In the genomic region with DNA sequence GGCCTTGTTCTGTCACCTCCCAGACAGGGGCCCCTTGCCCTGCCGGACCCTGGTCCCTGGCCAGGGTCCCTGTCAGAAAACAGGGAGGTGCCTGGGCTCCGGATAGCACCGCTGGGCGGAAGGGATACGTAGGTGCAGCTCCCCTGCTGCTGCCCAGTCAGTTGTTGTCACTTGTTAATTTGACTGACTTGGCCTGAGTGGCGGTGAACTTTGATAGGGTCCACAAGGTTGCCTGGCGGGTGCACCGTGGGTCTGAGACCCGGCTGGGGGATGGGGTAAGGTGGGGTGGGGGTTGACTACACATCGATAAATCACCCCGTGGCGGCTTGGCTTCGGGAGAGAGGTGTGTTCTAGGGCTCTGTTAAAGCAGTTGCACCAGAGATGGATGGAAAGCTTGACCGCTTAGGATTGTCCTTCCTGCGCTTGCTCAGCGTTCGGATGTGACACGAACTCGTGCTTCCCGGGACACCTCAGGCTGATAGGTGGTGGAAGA, we compare ENCODE assay signal across 8 mouse cellular contexts. TPM values are rescaled to one million over a fixed set of nuclear protein-coding genes. Genes with fewer than 3 reads are reported as not detected.
DNase-seq lines count a peak whose midpoint lies in the region; ATAC-seq and TF ChIP-seq lines count a peak whose summit lies in the region.

No protein-coding gene starts in this region.

- H3K9ac ChIP-seq in hindbrain, embryonic 11.5 days (ENCODE audit: low read depth, low read length), result peak overlapping the region; percentile 78
- peak overlapping the region; percentile 67 for H3K9ac ChIP-seq in limb, embryonic 15.5 days

- TF ChIP-seq CTCF in embryonic fibroblast, embryonic 13.5 days (IDR thresholded peaks at IDR 0.05; ENCODE audit: borderline replicate concordance, insufficient read depth, low read length), result no peak

- no peaks in the 10 kb centered on the region for H3K36me3 ChIP-seq in hindbrain, embryonic 11.5 days (ENCODE audit: control insufficient read depth, insufficient read depth, low read length)
- H3K36me3 ChIP-seq in limb, embryonic 15.5 days, result no peaks in the 10 kb centered on the region

- no peak overlapping the region for H3K27ac ChIP-seq in embryonic fibroblast, embryonic 13.5 days (ENCODE audit: insufficient read depth, low read length)
- peak overlapping the region; percentile 59; the same call in 1 of the 2 replicates for H3K27ac ChIP-seq in hindbrain, embryonic 11.5 days (ENCODE audit: low read depth, low read length)
- peak overlapping the region; percentile 69 for H3K27ac ChIP-seq in limb, embryonic 15.5 days

- H3K9me3 ChIP-seq in hindbrain, embryonic 11.5 days (ENCODE audit: control insufficient read depth, low read length), result no peaks in the 10 kb centered on the region
- no peaks in the 10 kb centered on the region for H3K9me3 ChIP-seq in limb, embryonic 15.5 days

- peak; percentile 27 for DNase-seq in kidney, adult 11 months
- DNase-seq in kidney, postnatal 4 days, result no peak
- peak; percentile 45 for DNase-seq in adrenal gland, adult 2 months
- DNase-seq in hindbrain, embryonic 11.5 days (ENCODE audit: low spot score), result peak; percentile 52
- DNase-seq in naive thymus-derived CD4-positive, alpha-beta T cell, adult 2 months (ENCODE audit: low read depth), result peak; percentile 31
- no peak for DNase-seq in spleen, postnatal 36 days (ENCODE audit: low spot score in 2 of 2)

- peaks cover 8% of the 10 kb centered on the region for H3K4me1 ChIP-seq in embryonic fibroblast, embryonic 13.5 days (ENCODE audit: control insufficient read depth, insufficient read depth, low read length)
- H3K4me1 ChIP-seq in hindbrain, embryonic 11.5 days (replicated peaks; ENCODE audit: control insufficient read depth, insufficient read depth, low read length), result no peaks in the 10 kb centered on the region; the same call in 1 of the 2 replicates
- peaks cover 19% of the 10 kb centered on the region for H3K4me1 ChIP-seq in limb, embryonic 15.5 days

- H3K4me3 ChIP-seq in embryonic fibroblast, embryonic 13.5 days (ENCODE audit: insufficient read depth, low read length), result peak overlapping the region; percentile 63
- H3K4me3 ChIP-seq in hindbrain, embryonic 11.5 days (ENCODE audit: low read depth, low read length), result peak overlapping the region; percentile 68
- peak overlapping the region; percentile 93 for H3K4me3 ChIP-seq in limb, embryonic 15.5 days

- no peak for TF ChIP-seq POLR2A in embryonic fibroblast, embryonic 13.5 days (IDR thresholded peaks at IDR 0.05; ENCODE audit: low read depth, low read length)

- H3K4me2 ChIP-seq in hindbrain, embryonic 11.5 days (replicated peaks; ENCODE audit: low read depth, low read length), result peak overlapping the region; percentile 72
- peak overlapping the region; percentile 83 for H3K4me2 ChIP-seq in limb, embryonic 15.5 days

- WGBS in hindbrain, embryonic 11.5 days, result under 1% methylated on average over 20 of the region's 20 CpGs
- under 1% methylated on average over 20 of the region's 20 CpGs for WGBS in limb, embryonic 15.5 days

- H3K27me3 ChIP-seq in hindbrain, embryonic 11.5 days (ENCODE audit: control insufficient read depth, insufficient read depth, low read length), result no peaks in the 10 kb centered on the region
- no peaks in the 10 kb centered on the region for H3K27me3 ChIP-seq in limb, embryonic 15.5 days

- ATAC-seq in hindbrain, embryonic 11.5 days (ENCODE audit: low FRiP score), result peak; percentile 79
- peak; percentile 49; the same call in 1 of the 2 replicates for ATAC-seq in limb, embryonic 15.5 days (ENCODE audit: insufficient number of reproducible peaks, low FRiP score, low TSS enrichment, low read depth)

RNA-seq across cellular contexts. Expression of gene Reck, which starts 0.6 kb away (rescaled TPM):
- total RNA-seq in adrenal gland, adult 2 months (2021), result 10 to 100 TPM; 15.5 to 28.7 TPM
- 13.0 and 13.2 TPM in 2 replicates for polyA plus RNA-seq in adrenal gland, adult 2 months (2012; rRNA removed)
- polyA plus RNA-seq in embryonic fibroblast, embryonic 13.5 days (2011; ENCODE audit: insufficient read length, low read depth, missing spikeins), result 18.5 and 25.1 TPM in 2 replicates
- polyA plus RNA-seq in hindbrain, embryonic 11.5 days (2014; fragmentation: Nextera tagmentation; extraction: Ambion mirVana), result 14.5 and 15.0 TPM in 2 replicates
- 34.6 and 37.9 TPM in 2 replicates for polyA plus RNA-seq in limb, embryonic 15.5 days (2015; fragmentation: Nextera tagmentation; extraction: Ambion mirVana)

RNA-seq across cellular contexts. Expression of gene Olfr155, which starts 24.6 kb away (rescaled TPM):
- total RNA-seq in adrenal gland, adult 2 months (2021), result not detected
- polyA plus RNA-seq in adrenal gland, adult 2 months (2012; rRNA removed), result not detected in 2 replicates
- not detected in 2 replicates for polyA plus RNA-seq in embryonic fibroblast, embryonic 13.5 days (2011; ENCODE audit: insufficient read length, low read depth, missing spikeins)
- not detected in 2 replicates for polyA plus RNA-seq in hindbrain, embryonic 11.5 days (2014; fragmentation: Nextera tagmentation; extraction: Ambion mirVana)
- not detected in 2 replicates for polyA plus RNA-seq in limb, embryonic 15.5 days (2015; fragmentation: Nextera tagmentation; extraction: Ambion mirVana)

RNA-seq across cellular contexts. Expression of gene Olfr157, which starts 36.0 kb away (rescaled TPM):
- total RNA-seq in adrenal gland, adult 2 months (2021), result not detected
- polyA plus RNA-seq in adrenal gland, adult 2 months (2012; rRNA removed), result 0.06 TPM in 1 of 2 replicates, not detected in the other
- polyA plus RNA-seq in embryonic fibroblast, embryonic 13.5 days (2011; ENCODE audit: insufficient read length, low read depth, missing spikeins), result not detected in 2 replicates
- polyA plus RNA-seq in hindbrain, embryonic 11.5 days (2014; fragmentation: Nextera tagmentation; extraction: Ambion mirVana), result 0.09 TPM in 1 of 2 replicates, not detected in the other
- not detected in 2 replicates for polyA plus RNA-seq in limb, embryonic 15.5 days (2015; fragmentation: Nextera tagmentation; extraction: Ambion mirVana)

RNA-seq across cellular contexts. Expression of gene Olfr156, which starts 52.3 kb away (rescaled TPM):
- total RNA-seq in adrenal gland, adult 2 months (2021), result not detected
- not detected in 2 replicates for polyA plus RNA-seq in adrenal gland, adult 2 months (2012; rRNA removed)
- polyA plus RNA-seq in embryonic fibroblast, embryonic 13.5 days (2011; ENCODE audit: insufficient read length, low read depth, missing spikeins), result not detected in 2 replicates
- not detected in 2 replicates for polyA plus RNA-seq in hindbrain, embryonic 11.5 days (2014; fragmentation: Nextera tagmentation; extraction: Ambion mirVana)
- polyA plus RNA-seq in limb, embryonic 15.5 days (2015; fragmentation: Nextera tagmentation; extraction: Ambion mirVana), result not detected in 2 replicates

Comparison
In these comparisons a context has a peak if more than half of its experiments do, and no peak if none do; other contexts are left out.
1. DNase-seq: peak in kidney, adult 11 months (single experiment), adrenal gland, adult 2 months (single experiment), hindbrain, embryonic 11.5 days (single experiment) and naive thymus-derived CD4-positive, alpha-beta T cell, adult 2 months (single experiment); none in kidney, postnatal 4 days (0 of 2) and spleen, postnatal 36 days (0 of 2).
2. Peak in every context shown above with its lines, with median percentiles within 50 percentile points of each other: H3K4me3 ChIP-seq.